Mouse (Mus musculus): ENCODE measurements at regions not wholly inside any gene's neighbourhood (a gene's known extent, or its start where the extent isn't known, plus 50 kb on each side); places are given as distances from the start of the nearest gene placed in this dataset.

- ATAC-seq (ENCODE audit: low FRiP score) = peak; percentile 79
- Histone ChIP-seq H3K27me3 (no peaks in the 10 kb centered on the region), H3K9ac (no peak overlapping the region), H3K9me3 (no peaks in the 10 kb centered on the region), H3K27ac (no peak overlapping the region), H3K36me3 (replicated peaks) (no peaks in the 10 kb centered on the region), H3K4me2 (no peak overlapping the region), H3K4me3 (replicated peaks) (no peak overlapping the region), H3K4me1 (no peaks in the 10 kb centered on the region)
- WGBS = 72% methylated on average over 7 of the region's 7 CpGs
Measured at GRCm38 (mm10) chr15:70034976-70035375, 3534.3 kb upstream of the Lrrc6 start.

DNA sequence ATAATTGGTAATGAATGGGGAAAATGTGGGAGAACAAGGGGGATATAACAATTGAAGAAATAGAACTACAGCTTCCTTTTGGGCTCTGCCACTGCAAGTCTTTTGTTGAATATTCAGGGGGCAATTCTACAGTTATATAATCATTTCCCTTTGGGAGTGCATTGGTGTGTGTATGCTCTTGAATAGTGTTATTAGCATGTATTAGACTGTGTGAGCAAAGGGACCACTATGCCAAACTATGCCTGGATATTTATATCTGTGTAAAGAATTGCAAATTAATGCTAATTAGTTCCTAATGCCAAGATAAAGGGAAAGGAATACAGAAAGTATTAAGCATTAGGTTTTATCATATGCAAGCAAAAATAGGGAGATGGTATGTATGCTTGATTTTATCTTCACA, 3528.8 kb upstream of the Lrrc6 start:
- H3K4me1 ChIP-seq = peaks cover 2% of the 10 kb centered on the region; the same call in 1 of the 2 replicates
- ATAC-seq (ENCODE audit: low FRiP score) = peak; percentile 71; the same call in 1 of the 2 replicates

DNA sequence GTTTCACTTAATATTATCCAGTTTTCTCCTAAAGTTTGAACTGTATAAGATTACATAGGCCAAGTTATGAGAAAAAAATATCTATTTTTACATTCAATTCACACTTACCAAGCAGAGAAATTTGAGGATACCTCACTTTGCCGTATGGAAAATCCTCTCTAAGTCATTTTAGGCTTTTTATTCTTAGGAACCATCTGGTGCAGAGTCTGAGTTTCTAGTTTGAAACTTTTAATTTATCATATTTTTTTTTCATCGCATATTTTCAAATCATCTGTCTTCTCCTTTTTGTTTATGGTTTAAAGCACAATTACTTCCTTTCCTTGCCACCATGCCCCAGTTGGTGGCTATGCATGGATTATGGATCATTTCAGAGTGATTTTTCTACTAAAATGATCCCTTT, 3512.1 kb upstream of the Lrrc6 start:
- WGBS = 84% methylated on average over 2 of the region's 2 CpGs
- Histone ChIP-seq H3K4me2 (no peak overlapping the region), H3K27ac (no peak overlapping the region), H3K9me3 (no peaks in the 10 kb centered on the region), H3K9ac (no peak overlapping the region), H3K36me3 (replicated peaks) (no peaks in the 10 kb centered on the region), H3K4me1 (no peaks in the 10 kb centered on the region), H3K27me3 (no peaks in the 10 kb centered on the region), H3K4me3 (replicated peaks) (no peak overlapping the region)
- no peak for ATAC-seq (ENCODE audit: low FRiP score)

More for the DNA sequence above, 3528.8 kb upstream of the Lrrc6 start:
- Histone ChIP-seq H3K4me2 (no peak overlapping the region), H3K27ac (no peak overlapping the region), H3K36me3 (replicated peaks) (no peaks in the 10 kb centered on the region), H3K27me3 (no peaks in the 10 kb centered on the region), H3K9ac (no peak overlapping the region), H3K9me3 (no peaks in the 10 kb centered on the region), H3K4me3 (replicated peaks) (no peak overlapping the region)

Data from forebrain, embryonic 12.5 days (tissue).